Mouse (Mus musculus): ENCODE measurements around the gene Cited4.

The Cited4 gene

DNA sequence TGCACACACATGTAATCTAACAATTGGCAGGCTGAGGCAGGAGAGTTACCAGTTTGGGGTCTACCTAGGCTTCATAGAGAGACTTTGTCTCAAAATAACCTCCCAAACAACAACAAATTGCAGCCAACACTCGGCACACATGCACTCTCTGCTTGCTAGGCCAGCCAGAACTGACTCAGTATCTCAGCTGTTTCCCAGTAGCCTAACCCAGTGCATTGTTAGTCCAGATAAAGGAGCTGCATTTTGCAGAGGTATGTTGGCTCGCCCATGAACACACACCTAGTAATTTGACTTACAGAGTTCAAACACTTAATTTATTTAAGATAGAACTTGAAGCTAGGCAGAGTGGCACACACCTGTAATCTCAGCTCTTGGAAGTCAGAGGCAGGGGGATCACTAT, 9.3 kb downstream of the Cited4 start:
- DNase-seq (ENCODE audit: inconsistent age in 2 of 2, low spot score in 1 of 2), result no peak

DNA sequence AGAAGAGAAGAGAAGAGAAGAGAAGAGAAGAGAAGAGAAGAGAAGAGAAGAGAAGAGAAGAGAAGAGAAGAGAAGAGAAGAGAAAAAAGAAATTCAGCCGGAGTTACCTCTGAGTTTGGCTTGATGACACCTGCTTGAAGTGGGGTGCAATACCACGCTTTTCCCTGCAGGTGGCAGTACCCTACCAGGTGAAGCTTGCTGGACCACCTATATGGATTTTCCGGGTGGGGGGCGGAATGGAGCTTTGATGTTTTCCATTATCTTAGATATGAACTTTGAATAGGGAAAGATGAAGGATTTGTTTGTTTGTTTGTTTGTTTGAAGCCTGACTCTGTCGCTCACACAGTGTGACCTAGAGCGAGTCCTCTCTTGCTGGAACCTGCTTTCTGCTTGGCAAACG, 14.6 kb downstream of the Cited4 start:
- peak in 1 of 2 experiments; percentile 68 for DNase-seq (ENCODE audit: inconsistent age in 2 of 2, low spot score in 1 of 2)

DNA sequence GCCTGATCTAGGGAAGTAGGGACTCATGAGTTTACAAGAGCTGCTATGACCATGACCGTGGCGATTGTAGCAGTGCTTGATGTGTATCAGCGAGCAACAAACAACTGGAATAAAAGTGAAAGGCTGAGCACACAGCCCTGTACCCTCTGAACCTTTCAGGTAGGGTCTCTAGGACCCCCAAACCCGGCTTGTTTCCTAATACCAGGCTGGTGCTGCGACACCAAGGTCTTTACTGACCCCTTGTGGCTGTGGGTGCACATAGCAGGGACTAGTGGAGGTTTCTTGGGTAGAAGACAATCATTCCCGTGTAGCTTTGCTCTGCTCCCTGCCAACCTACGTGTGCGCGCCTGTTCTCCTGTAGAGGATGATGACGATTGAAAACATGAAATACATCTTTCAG, 15.8 kb downstream of the Cited4 start:
- peak; percentile 46 to 83 for DNase-seq (ENCODE audit: inconsistent age in 2 of 2, low spot score in 1 of 2)

DNA sequence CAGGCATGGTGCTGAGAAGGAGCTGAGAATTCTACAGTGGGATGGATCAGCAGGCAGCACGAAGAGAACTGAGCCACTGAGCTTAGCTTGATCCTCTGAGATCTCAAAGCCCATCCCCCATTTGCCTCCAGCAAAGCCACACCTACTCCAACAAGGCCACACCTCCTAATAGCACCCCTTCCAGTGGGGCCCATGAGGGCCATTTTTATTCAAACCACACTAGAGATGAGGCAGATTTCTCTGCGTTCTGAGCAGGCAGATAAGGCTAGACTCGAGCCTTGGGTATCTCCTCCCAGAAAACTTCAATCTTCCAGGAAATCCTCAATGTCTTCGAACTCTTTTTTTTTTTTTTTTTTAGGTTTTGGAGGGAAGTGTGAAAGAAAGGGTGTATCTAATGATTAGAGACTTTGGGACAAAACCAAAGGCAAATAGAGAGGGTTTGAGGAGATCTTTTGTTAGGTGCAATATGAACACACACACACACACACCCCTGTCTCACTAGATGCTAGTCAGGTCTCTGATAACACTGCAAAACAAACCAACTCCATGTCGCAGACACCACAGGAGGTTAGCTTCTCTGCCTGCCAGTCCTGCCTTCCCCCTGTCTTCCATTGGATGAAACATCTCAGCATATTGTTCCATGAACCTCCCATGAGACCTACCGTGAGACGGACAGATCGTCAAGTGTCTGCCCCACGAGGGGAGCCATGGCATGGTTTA, 17.1 kb downstream of the Cited4 start:
- DNase-seq (ENCODE audit: inconsistent age in 2 of 2, low spot score in 1 of 2), result no peak

DNA sequence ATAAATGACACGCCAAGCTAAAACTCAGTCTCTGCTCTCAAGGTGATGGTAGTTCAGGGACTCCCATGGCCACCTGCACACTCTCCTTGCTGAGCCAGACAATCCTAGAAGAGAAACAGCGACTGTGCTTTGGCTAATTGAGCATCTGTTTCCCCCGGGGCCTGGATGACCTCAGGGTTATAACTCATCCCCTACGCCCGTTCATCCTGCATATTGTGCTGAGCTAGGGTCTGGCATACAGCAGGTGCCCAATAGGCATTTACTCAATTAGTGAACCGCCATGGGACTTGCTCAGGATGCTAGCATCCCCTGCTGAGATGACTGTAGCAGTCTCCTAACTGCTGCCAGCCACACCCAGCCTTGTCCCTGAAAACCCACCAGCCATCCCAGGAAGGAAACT, 20.9 kb downstream of the Cited4 start:
- no peak for DNase-seq (ENCODE audit: inconsistent age in 2 of 2, low spot score in 1 of 2)

DNA sequence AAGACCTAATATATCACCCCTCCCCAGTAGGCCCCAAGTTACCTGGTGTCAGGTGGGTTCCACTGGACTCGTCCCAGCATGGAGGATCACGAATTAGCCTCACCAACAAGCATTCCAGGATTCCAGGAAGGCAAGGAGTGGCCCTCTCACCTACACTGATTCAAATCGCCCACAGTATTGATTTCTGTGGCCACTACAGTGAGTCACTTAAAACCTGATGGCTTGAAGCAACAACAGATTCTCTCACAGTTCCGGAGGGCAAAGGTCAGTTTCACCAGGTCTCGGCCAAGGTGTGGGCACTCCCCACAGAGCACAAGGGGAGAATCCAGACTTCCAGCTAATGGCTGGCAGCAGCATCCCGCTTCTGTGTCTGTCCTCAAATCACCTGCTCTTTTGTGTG, 22.9 kb downstream of the Cited4 start:
- no peak for DNase-seq (ENCODE audit: inconsistent age in 2 of 2, low spot score in 1 of 2)

DNA sequence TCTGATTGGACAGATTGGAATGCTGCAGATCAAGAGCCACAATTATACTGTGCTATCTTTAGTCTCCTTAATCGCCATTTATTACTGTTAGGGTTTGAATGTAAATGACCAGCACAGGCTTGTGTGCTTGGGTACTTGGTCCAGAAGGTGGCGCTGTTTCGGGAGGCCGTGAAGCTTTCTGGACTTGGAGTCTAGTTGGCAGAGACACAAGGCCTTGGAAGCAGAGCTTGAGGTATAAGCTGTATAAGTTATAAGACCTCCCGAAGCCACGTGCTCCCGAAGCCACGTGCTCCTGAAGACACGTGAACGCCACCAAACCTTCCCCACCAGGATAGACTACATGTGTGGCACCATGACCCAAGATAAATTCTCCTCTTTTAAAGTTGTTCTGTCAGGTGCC, 26.3 kb downstream of the Cited4 start:
- peak; percentile 68 to 89 for DNase-seq (ENCODE audit: inconsistent age in 2 of 2, low spot score in 1 of 2)

DNA sequence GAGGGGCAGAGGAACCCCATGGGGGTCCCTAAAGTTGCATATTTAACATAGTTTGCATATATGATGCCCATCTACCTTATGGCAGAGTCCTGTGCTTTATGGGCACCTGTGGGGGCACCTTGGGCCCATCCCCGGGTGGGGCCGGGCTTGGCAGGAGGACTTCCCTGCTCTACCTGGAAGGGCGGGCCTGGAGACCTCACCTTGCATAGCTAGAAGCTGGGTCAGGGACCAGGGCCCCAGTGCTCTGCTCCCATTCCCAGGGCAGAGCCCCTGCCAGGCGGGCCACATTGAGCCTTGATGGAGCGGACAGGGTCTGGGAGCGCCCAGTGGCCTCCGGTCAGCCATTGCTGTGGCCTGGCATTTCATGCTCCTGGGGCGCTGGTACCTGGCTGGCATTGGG, 31.0 kb downstream of the Cited4 start:
- no peak for DNase-seq (ENCODE audit: inconsistent age in 2 of 2, low spot score in 1 of 2)

DNA sequence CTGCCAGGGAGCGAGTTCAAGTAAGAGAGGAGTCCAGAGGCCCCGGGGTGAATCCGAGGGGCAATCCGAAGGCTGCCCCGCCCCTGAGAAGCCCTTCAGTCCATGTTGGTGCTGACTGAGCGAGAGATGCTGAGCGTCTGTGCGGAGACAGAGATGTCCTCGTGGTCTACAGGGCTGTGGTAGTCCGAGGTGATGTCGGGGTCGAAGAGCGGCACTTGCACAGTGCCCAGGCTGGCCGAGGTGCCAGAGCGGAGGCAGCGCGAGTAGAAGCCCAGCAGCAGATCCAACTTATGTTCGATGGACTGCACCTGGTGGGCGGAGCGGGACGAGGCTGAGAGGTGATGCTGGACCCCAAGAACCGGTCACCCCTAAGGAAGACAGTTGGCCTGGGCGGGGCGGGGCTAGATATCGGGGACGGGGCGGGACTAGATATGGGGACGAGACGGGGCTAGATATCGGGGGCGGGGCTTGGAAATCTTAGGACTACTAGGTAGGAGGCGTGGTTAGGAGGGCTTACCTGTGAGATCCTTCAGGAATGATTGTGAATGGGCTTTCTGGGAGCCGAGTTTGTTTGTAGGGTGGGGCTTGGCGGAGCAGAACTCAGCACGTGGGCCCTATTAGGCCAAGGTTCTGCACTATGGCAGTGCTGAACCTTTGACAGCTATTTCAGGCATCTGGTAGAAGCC, 31.6 kb downstream of the Cited4 start:
- DNase-seq (ENCODE audit: inconsistent age in 2 of 2, low spot score in 1 of 2), result no peak

DNA sequence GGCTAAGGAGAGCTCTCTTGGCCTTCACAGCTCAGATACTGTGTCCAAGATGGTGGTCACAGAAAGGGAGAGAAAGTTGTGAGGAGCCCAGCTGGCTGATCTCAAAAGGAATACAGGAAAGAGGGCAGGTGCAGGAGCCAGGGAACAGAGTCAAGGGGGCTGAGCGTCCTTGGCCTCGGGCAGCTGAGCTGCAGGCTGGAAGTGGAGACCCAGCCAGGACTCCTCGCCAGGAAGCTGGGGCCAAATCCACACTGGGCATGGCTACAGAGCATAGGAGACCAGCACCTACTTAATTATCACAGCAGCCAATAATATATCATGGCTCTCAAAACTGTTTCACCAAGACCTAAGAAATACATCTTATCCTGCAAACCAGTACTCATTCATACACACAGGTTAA, 34.8 kb downstream of the Cited4 start:
- DNase-seq (ENCODE audit: inconsistent age in 2 of 2, low spot score in 1 of 2), result peak in 1 of 2 experiments; percentile 21

DNA sequence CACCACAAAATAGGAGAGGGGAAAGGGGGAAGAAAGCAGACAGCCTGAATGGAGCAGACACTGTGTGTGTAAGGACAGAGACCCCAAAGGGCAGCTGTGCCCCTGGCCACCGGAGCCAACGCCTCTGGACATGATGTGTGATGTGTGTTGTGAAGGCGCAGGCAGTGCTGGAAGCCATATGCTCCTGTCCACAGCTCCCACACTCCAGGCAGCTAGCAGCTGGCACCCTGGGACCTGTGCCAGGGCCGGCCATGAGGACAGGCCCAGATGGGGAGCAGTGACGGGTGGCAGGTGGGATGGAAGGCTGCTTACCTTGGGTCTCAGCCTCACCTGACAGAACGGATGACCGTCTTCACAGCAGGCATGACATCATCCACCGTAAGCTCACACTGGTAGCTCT, 35.7 kb downstream of the Cited4 start:
- peak; percentile 30 to 43 for DNase-seq (ENCODE audit: inconsistent age in 2 of 2, low spot score in 1 of 2)

DNA sequence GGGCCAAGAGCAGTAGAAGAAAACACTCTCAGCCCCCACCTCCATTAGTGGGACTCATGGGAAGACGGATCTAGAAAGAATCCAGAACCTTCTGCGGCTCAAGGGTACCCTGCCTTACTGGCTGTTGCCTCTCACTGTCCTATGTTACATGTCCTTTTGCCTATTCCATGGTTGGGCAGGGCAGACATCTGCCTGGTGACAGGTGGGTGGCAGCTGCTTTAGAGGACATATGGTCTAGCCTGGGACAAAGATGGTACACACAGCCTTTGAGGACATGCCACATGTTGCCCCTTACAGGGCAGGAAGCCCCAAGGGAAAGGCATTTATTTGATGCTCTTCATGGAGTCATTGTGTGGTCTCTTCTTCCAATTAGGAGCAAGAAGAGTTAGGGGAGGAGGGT, 36.1 kb downstream of the Cited4 start:
- no peak for DNase-seq (ENCODE audit: inconsistent age in 2 of 2, low spot score in 1 of 2)

DNA sequence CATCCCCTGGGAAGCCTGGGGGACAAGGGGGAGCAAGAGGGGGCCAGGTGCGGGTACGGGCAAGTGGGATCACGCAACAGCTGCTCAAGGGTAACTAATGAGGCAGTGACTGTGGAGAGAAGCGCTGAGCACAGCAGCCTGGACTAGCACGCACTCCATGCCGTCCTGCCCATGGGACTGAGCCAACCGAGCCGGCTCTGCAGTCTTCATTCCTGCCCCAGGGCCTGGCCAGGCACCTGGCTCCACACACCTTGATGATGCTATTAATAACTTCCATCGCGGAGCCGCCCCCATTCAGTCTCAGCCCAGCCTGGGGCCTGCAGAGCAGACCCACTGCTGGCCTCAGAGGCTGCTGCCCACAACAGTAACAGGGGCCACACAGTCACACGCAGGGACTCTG, 45.9 kb downstream of the Cited4 start:
- no peak for DNase-seq (ENCODE audit: inconsistent age in 2 of 2, low spot score in 1 of 2)

DNA sequence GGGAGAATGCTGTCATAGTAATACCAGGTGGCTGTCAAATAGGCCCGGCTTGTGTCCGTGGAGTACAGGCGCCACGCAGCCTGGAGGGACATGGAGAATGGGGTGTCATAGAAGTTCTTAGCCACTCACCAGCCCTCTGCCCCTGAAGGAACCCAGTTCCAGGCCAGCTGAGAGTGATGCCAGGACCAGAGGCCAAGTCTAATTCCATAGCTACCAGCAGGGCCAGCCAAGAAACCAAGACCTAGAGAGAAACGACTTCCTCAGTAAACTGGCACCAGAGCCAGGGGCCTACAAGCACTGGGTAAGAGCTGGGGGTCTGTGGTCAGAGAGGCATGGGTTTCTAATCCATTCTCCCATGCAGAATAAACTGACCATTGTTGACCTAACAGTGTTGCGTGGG, 46.6 kb downstream of the Cited4 start:
- DNase-seq (ENCODE audit: inconsistent age in 2 of 2, low spot score in 1 of 2), result no peak

DNA sequence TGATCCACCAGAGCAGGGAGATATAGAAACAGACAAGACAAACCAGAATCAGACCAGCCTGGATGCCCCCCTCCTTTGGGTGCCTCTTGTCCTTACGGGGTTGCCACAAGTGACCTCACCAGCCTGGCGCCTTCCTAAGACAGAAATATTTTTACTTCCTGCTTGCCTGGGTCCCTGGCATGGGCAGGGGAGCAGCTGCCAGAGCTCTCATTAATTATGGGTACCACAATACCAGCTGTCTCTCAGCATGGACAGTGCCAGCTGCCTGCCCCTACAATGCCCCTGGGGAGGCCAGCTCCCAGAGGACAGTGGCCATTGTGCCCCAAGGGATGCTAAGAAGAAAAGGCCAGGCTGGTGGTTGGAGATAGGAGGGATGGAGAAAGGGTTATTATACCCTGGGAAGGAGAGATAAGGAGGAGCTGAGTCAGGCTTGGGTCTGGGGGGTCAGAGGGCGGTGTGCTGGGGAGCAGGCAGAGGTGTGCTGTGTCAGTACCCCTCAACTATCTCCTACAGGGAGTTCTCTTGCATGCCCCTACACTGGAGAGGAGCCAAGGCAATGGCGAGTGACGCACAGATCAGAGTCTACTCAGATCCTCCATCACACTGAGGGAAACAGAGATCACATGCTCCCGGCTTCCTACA, 47.6 kb downstream of the Cited4 start:
- no peak for DNase-seq (ENCODE audit: inconsistent age in 2 of 2, low spot score in 1 of 2)

DNA sequence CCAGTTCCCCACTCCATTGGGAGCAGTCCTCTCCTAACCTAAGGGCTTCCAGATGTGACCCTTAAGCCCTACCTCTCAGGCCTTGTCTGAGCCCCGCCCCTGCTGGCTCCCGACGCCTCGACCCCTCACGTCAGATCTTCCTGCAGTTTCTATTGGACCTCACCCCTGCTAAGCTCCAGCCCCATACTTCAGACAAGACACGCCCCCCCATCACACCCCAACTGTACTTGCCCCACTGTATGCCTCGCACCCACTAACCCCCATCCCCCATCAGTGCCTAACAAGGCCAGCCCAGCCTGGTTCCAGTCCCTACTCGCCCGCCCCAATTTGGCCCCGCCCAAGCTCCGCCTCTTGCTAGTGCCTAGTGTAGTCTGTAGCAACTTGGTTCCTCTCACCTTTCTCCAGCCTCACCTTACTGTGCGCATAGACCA, 49.8 kb downstream of the Cited4 start:
- peak; percentile 76 to 88 for DNase-seq (ENCODE audit: inconsistent age in 2 of 2, low spot score in 1 of 2)

DNA sequence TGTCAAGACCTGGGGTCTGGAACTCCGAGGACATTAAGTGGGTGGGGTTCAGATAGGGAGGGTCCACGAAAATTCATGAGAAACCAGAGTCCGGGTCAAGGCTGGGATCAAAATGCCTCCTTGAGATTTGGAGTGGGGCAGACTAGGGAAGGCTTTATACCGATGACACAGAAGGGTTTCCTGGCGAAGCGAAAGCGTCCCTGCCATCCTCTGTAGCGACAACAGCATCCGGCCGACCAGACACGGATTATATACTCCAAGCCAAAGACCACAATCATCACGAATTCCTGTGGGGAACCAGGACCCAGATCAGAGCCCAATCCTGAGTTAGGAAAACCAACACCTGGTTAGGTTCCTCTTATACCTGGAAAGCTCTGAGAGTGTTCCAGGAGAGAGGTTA, 50.4 kb downstream of the Cited4 start:
- peak in 1 of 2 experiments; percentile 47 for DNase-seq (ENCODE audit: inconsistent age in 2 of 2, low spot score in 1 of 2)
